Mouse (Mus musculus) kidney, adult 18-20 months (tissue): ENCODE data around the gene Pfkl.
"Not testable (repeated sequence)": the region's sequence is repeated elsewhere in the genome, so short reads cannot be mapped to it uniquely, and the experiment has no call there.

Experiments
- DNase-seq: peaks from one replicate; pipeline ENCODE4 v3.0.0; 2021

Pfkl gene

GRCm38 (mm10) chr10:78011116-78011515 is 1.2 kb upstream of the Pfkl start:
- not testable (repeated sequence) for DNase-seq

GRCm38 (mm10) chr10:78010335-78010734 is 452 bp upstream of the Pfkl start:
- DNase-seq: no peak

DNA sequence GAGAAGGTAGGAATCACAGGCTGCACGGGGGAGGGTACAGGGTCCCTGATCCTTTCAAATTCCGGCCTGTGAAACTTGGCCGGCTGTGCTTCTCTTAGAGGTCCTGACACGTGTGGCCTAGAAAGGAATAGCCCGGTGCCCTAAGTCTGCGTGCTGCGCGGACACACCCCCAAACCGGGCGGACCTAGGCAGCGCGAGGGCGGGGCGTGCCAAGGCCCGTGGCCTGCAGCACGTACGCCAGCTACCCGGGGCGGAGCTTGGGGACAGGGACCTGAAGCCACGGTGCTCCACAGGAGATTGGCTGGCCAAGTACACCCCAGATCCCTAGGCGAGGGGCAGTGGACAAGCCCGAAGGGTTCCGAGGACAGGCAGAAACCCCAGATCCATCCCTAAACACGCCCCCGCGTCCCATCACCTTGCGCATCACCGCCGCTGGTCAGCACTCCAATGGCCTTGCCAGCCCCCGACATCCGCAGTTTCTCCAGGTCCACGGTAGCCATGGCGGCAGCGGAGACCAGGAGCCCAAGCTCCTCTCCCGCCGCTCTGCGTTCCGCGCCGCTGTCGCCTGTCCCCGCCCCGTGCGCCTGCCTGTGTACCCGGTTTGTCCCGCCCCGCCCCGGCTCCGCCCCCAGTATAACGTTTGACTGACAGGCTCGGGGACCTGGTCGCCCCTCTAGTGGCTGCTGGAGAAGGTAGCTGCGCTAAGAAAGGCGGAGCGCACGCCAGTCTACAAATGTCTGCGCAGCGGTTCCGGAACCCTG is 519 bp downstream of the Pfkl start:
- peak; percentile 97 for DNase-seq

- DNase-seq: no peak
Observed at GRCm38 (mm10) chr10:78008169-78008568, 1.7 kb downstream of the Pfkl start.

- no peak for DNase-seq
Observed at GRCm38 (mm10) chr10:78007203-78007602, 2.7 kb downstream of the Pfkl start.

- DNase-seq: no peak
Observed at GRCm38 (mm10) chr10:78005791-78006438, 4.0 kb downstream of the Pfkl start.

DNA sequence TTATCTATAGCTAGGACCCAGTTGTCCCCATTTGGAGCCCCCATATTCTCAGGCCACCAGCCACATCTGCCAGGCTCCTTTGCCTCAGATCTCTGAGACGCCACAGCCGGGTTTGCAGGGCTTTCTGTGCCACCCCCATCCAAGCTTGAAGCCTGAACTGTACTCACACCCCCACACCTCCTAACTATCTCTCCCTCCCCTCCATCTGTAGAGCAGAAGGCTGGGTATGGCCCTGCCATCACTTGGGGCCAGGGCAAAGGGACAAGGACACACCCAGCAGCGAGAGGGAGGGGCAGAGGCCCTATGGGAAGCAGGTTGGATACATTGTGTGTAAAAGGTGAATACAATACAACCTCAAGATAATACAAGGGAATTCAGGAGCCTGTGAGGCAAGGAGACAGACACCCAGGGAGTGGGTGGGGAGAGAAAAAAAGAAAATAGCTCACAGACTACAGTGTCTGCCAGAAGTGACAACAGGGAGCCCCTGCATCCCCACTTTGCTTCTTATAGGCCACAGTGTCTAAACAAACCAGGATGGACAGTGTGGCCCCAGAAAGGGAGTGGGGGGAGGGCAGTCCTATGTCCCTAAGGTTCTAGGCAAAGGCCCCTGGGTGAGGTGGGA is 5.3 kb downstream of the Pfkl start:
- DNase-seq: no peak

DNA sequence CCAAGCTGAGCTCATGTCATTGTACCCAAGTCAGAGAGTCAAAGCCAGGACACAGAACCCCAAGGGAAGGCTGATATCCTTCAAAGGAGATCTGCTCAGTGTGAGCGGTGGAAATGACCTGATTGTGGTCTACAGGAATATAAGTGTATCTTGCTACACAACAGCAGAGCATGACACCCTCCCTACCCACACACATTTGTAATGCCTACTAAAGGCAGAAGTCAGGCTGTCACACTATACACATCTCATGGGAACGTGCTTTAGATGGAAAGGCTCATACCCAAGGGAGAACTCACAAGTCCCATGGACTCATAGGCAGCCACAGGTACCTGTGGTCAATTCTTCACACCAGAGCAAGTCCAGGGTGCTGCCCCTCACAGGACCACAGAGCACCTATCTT is 7.6 kb downstream of the Pfkl start:
- no peak for DNase-seq

DNA sequence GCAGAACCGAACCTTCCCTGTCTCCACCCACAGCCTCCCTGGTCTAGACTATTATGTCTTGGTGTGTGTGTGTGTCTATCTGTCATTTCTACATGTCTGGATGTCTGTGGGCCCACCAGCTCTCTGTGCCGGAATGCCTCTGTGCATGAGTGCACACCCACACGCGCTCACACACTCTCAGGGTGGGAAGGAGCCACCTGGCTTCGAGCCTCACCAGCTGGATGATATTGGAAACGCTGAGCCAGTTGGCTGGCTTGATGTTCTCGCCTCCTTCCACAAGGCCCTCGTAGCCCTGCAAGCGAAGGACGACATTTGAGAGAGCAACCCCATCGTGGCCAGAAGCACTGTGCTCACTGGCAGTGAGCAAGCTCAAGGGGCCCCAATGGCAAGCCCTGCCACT is 8.1 kb downstream of the Pfkl start:
- no peak for DNase-seq

GRCm38 (mm10) chr10:78000200-78000599 is 9.7 kb downstream of the Pfkl start:
- no peak for DNase-seq

DNA sequence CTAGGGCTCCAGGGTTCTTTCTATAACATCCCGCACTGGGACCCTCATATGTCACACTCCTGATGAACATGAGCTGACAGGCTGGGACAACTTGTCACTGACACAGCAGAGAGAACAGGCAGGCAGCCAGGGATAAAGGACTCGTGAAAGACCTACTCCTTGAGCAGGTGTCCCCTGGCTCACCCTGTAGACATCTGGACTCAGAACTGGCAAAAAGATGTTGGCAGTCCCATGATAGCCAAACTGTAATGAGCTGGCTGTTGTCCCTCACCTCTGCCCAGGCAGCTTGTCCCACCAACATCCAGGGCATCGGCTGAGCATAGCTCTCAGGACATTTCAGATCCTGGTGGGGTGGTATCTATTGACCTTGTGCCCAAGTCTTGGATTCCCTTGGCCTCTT is 14.2 kb downstream of the Pfkl start:
- no peak for DNase-seq

DNA sequence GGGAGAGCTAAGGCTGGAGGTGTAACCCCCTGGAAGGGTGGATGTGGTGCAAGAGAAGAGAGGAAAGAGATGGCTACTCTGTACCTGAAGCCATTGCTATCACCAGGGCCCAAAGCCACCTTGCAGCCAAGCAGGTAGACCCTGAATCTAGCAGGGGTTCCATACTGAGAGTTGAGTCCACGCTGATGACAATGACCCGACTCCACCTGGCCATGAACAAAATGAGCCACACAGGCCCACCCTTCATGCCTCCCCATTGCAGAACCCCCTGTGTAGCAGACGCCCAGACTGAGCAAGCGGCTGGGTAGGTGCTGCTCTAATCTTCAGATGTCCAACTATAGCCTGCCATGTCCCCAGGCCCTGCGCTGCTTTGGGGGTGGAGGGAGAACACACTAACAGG is 24.1 kb downstream of the Pfkl start:
- DNase-seq: no peak

DNA sequence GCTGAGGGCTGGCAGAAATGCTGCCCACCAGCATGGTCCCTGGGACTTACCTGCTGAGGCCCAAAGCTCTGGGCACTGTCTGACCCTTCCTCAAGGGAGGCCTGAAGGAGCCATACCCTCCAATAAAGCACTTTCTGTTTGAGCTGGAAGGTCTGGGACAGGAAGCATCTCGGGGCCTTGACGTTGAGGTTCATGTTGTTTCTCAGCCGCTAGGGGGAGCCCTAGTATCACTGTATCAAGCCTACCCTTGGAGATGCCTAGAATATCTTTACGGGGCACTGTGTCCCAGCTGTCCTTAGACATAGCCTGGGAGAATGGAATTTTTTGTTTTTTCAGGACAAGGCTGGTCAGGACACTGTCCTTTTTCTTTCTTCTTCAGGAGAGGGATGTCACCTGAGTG is 25.2 kb downstream of the Pfkl start:
- peak; percentile 70 for DNase-seq

DNA sequence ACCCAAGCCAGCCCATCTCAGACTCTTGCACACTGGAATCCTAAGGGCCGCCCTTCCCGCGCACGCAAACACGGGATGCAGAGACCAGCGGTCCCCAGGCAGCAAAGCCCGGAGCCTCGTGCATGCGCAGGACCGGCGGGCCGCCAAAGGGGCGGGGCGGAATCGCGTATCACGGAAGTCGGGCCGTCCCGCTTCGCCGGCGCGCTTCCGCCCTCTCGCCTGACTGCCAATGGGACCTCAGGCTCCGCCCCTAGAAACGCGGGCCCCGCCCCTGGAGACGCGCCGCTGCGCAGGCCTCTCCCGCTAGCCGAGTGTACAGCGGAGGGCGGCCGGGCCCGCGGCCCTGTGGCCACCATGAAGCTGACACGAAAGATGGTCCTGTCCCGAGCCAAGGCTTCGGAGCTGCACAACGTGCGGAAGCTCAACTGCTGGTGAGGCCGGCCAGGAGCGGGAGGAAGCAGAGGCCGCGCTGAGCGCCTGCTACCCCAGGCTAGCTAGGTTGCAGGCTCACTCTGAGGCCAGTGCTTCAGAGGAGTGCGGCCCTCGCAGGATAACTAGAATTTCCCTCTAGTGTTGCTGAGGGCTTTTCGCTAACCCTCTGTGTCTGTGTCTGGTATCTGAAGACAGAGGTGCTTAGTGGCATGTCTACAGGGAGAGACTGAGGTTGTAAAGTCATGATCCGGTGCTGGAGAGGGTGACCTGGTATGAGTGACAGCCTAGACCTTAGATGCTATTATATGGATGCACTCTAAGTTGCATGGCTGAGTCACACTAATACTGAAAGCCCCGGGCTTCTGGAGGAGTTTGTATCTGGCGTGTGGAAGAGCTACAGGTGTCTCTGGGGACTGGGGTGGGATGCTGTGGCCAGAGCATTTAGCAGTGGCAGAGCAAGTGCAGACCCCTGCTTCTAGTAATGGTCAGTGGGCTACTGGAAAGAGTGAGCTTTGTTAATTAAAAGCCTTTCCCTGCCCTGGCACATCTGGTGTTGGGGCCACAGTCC is 31.2 kb downstream of the Pfkl start, which contains the start of gene 1810043G02Rik:
1810043G02Rik (plus strand) TSS at position 174 of the 1,000 bp plus-strand sequence.
- peak; percentile 100 for DNase-seq

GRCm38 (mm10) chr10:77976458-77977150 is 33.3 kb downstream of the Pfkl start:
- DNase-seq: no peak

- no peak for DNase-seq
Observed at GRCm38 (mm10) chr10:77975653-77976052, 34.2 kb downstream of the Pfkl start.

DNA sequence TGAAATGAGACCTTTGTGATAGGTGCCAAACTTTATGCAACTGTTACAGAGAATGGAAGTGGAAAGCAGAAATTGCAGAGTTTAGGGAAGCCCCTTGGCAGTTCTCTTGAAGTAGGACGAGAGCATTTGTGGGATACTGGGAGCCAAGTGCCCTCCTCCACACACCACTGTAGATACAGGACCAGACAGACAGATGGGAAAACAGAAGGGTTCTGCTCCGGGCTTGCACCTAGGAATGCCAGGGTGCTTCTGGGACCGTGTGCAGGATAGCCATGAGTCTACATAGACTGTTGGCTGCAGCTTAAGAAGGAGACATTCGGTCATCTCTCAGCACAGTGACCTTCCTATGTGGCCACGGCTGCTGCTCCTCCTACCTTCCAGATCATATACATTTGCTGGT is 35.1 kb downstream of the Pfkl start:
- DNase-seq: no peak

- DNase-seq: no peak
Observed at GRCm38 (mm10) chr10:77974323-77974722, 35.6 kb downstream of the Pfkl start.

DNA sequence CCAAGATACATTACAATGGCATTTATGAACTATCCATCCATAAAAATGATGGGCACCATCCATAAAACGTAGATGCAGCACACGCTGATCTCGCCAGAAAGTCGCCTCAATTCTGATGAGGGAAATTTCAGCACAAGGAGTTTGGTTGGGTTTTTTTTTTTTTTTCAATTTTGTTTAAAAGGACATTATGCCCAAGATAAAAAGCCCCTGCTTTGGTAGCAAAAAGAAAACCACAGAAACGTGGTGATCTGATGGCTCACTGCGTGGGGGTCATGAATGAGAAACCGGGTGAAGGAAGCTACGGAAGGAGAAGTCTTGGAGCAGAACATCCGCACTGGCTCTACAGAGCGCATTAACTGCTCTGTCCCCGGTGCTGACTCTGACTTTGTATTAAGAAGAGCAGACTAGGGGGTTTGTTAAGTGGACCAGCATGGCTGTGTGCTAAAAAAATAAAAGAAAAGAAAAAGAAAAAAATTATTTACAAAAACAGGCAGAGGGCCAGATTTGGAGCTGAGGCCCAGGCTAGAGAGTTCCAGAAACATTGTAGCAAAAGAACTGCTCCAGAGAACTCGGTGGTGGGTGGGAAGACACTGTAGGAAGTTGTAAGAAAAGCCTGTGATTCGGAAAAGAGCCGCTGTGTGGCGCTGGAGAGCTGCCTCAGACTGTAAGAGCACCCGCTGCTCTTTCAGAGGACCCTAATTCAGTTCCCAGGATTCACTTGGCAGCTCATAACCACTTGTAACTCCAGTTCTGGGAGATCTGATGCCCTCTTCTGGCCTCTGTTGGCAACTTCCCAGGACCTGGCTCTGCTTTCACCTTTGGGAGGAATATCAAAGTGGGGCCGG is 38.0 kb downstream of the Pfkl start:
- DNase-seq: no peak

GRCm38 (mm10) chr10:77971191-77971590 is 38.7 kb downstream of the Pfkl start:
- DNase-seq: no peak

DNA sequence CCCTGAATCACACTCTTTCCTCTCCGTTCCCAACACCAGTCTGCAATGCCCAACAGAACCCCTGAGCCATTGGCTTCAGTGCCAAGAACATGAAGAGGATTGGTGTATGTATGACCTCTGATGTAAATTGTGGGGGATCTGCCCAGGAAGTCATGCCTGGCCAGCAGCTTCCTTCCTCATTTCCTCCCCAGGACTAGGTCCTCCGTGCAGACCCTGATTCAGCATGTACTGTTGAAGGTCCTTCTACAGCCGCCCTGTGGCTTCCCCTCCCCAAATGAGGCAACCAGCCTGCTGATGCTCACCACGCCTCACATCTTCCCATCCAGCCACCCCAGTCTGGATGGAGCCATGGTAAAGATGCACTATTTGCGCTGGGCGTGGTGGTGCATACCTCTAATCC is 39.4 kb downstream of the Pfkl start, which contains the start of gene Trpm2:
Trpm2 (minus strand) TSS at position 83 of the 400 bp plus-strand sequence.
- DNase-seq: no peak
